Mouse (Mus musculus) C2C12 (cell line): ENCODE results near the gene Fbxw11.

Experiments used
- CEBPB ChIP-seq: IDR thresholded peaks from one replicate; pipeline ENCODE4 v1.6.1; 2011; ENCODE audit warnings: low read depth, mild to moderate bottlenecking, control low read depth, moderate library complexity
- CTCF ChIP-seq: IDR thresholded peaks from one replicate; pipeline ENCODE4 v1.5.1; 2011; ENCODE audit not compliant: control insufficient read depth, insufficient read depth, insufficient read length
- USF1 ChIP-seq: IDR thresholded peaks from one replicate; pipeline ENCODE4 v1.6.1; 2011; ENCODE audit warnings: low read depth, mild to moderate bottlenecking, control low read depth, moderate library complexity

GRCm38 (mm10) chr11:32615561-32615960 lies 27.0 kb upstream of the Fbxw11 start:
- no peak for TF ChIP-seq CTCF
- TF ChIP-seq CEBPB = no peak
- TF ChIP-seq USF1 = no peak
